Mouse (Mus musculus) G1E (cell line): ENCODE results near the gene Upk3bl.

Experiments used
- CTCF ChIP-seq: IDR thresholded peaks from 2 replicates; pipeline ENCODE4 v1.5.1; 2012; ENCODE audit warnings: low read depth, low read length, inconsistent platforms, mixed read lengths
- TAL1 ChIP-seq: conservative IDR thresholded peaks from 2 replicates; pipeline ENCODE4 v1.6.1; 2012; ENCODE audit warnings: low read depth, low read length, inconsistent platforms, mixed read lengths

- TF ChIP-seq TAL1: no peak
- TF ChIP-seq CTCF: no peak
Observed at GRCm38 (mm10) chr5:136076284-136076683, 22.0 kb downstream of the Upk3bl start.
